Mouse (Mus musculus) forebrain, embryonic 12.5 days (tissue): ENCODE measurements at regions not wholly inside any gene's neighbourhood (a gene's known extent, or its start where the extent isn't known, plus 50 kb on each side); places are given as distances from the start of the nearest gene placed in this dataset.
"Not testable (repeated sequence)": the region's sequence is repeated elsewhere in the genome, so short reads cannot be mapped to it uniquely, and the experiment has no call there.

ENCODE experiments used
- ATAC-seq: fragments of 200-750 bp; cut with Nextera tagmentation; 2 replicates; pipeline ENCODE4 v1.8.0; 2017; ENCODE audit warnings: moderate TSS enrichment; ENCODE audit not compliant: low FRiP score
- H3K27ac ChIP-seq: fragments of 300-500 bp; sonication (generic); 2 replicates; pipeline ENCODE4 v1.5.1; 2016; ENCODE audit warnings: mild to moderate bottlenecking
- H3K27me3 ChIP-seq: fragments of 300-500 bp; sonication (generic); 2 replicates; pipeline ENCODE4 v1.6.1; 2016; ENCODE audit warnings: mild to moderate bottlenecking
- H3K36me3 ChIP-seq: fragments of 300-500 bp; sonication (generic); replicated peaks from 2 replicates; pipeline ENCODE4 v1.6.1; 2016; ENCODE audit warnings: mild to moderate bottlenecking
- H3K4me1 ChIP-seq: fragments of 300-500 bp; sonication (generic); 2 replicates; pipeline ENCODE4 v1.6.1; 2016
- H3K4me2 ChIP-seq: fragments of 300-500 bp; sonication (generic); 2 replicates; pipeline ENCODE4 v1.6.1; 2016; ENCODE audit warnings: mild to moderate bottlenecking, moderate library complexity
- H3K4me3 ChIP-seq: fragments of 300-500 bp; sonication (generic); replicated peaks from 2 replicates; pipeline ENCODE4 v1.5.1; 2016; ENCODE audit warnings: mild to moderate bottlenecking
- H3K9ac ChIP-seq: fragments of 300-500 bp; sonication (generic); 2 replicates; pipeline ENCODE4 v1.6.1; 2016; ENCODE audit warnings: mild to moderate bottlenecking
- H3K9me3 ChIP-seq: fragments of 300-500 bp; sonication (generic); 2 replicates; pipeline ENCODE4 v1.6.1; 2016
- WGBS: fragments of 180-500 bp; shearing (Covaris S2); methylation state at CpG from one replicate; pipeline ENCODE4 v1.1.7; 2016; 5-methylcytosine and 5-hydroxymethylcytosine counted together

- not testable (repeated sequence) for H3K4me1 ChIP-seq, H3K27me3 ChIP-seq, H3K36me3 ChIP-seq, H3K27ac ChIP-seq, H3K4me3 ChIP-seq, H3K4me2 ChIP-seq, H3K9ac ChIP-seq, ATAC-seq, H3K9me3 ChIP-seq
These were observed 468.4 kb upstream of the Cdh12 start for GRCm38 (mm10) chr15:19980625-19981024.

GRCm38 (mm10) chr15:19985001-19985400 is 464.1 kb upstream of the Cdh12 start:
- not testable (repeated sequence) for H3K36me3 ChIP-seq, H3K27ac ChIP-seq, H3K4me3 ChIP-seq, H3K9me3 ChIP-seq, H3K9ac ChIP-seq, H3K4me2 ChIP-seq, ATAC-seq, H3K4me1 ChIP-seq, H3K27me3 ChIP-seq
- WGBS, result 50% methylated on average over 2 of the region's 2 CpGs

- H3K9me3 ChIP-seq, result no peaks in the 10 kb centered on the region
- H3K4me1 ChIP-seq, result no peaks in the 10 kb centered on the region
- H3K4me2 ChIP-seq, result no peak overlapping the region
- no peak overlapping the region for H3K4me3 ChIP-seq
- H3K27ac ChIP-seq, result no peak overlapping the region
- H3K9ac ChIP-seq, result no peak overlapping the region
- WGBS, result 57% methylated on average over 1 of the region's 1 CpGs
- no peaks in the 10 kb centered on the region for H3K27me3 ChIP-seq
- ATAC-seq, result no peak
- no peaks in the 10 kb centered on the region for H3K36me3 ChIP-seq
These were observed 417.3 kb upstream of the Cdh12 start for GRCm38 (mm10) chr15:20031772-20032171.

- WGBS, result 87% methylated on average over 2 of the region's 2 CpGs
- no peaks in the 10 kb centered on the region for H3K36me3 ChIP-seq
- no peak overlapping the region for H3K9ac ChIP-seq
- H3K27ac ChIP-seq, result no peak overlapping the region
- H3K4me3 ChIP-seq, result no peak overlapping the region
- H3K27me3 ChIP-seq, result no peaks in the 10 kb centered on the region
- ATAC-seq, result no peak
- H3K9me3 ChIP-seq, result no peaks in the 10 kb centered on the region
- H3K4me2 ChIP-seq, result no peak overlapping the region
- H3K4me1 ChIP-seq, result no peaks in the 10 kb centered on the region
These were observed 414.7 kb upstream of the Cdh12 start for GRCm38 (mm10) chr15:20034382-20034781.

- Histone ChIP-seq H3K4me3 (no peak overlapping the region), H3K9me3 (no peaks in the 10 kb centered on the region), H3K36me3 (no peaks in the 10 kb centered on the region), H3K9ac (no peak overlapping the region), H3K4me1 (no peaks in the 10 kb centered on the region), H3K4me2 (no peak overlapping the region), H3K27me3 (no peaks in the 10 kb centered on the region), H3K27ac (no peak overlapping the region)
- ATAC-seq, result no peak
- WGBS, result 85% methylated on average over 2 of the region's 2 CpGs
These were observed 410.3 kb upstream of the Cdh12 start for GRCm38 (mm10) chr15:20038550-20039435.

GRCm38 (mm10) chr15:20040041-20040440 is 409.0 kb upstream of the Cdh12 start:
- no peaks in the 10 kb centered on the region for H3K36me3 ChIP-seq
- H3K4me2 ChIP-seq, result no peak overlapping the region
- no peak for ATAC-seq

GRCm38 (mm10) chr15:20084958-20085357 is 364.1 kb upstream of the Cdh12 start:
- no peaks in the 10 kb centered on the region for H3K36me3 ChIP-seq
- no peak overlapping the region for H3K4me3 ChIP-seq
- H3K4me2 ChIP-seq, result no peak overlapping the region
- 79% methylated on average over 2 of the region's 2 CpGs for WGBS
- ATAC-seq, result no peak
- no peak overlapping the region for H3K27ac ChIP-seq
- H3K9ac ChIP-seq, result no peak overlapping the region
- H3K27me3 ChIP-seq, result no peaks in the 10 kb centered on the region
- no peaks in the 10 kb centered on the region for H3K9me3 ChIP-seq
- H3K4me1 ChIP-seq, result no peaks in the 10 kb centered on the region

More at GRCm38 (mm10) chr15:20040041-20040440, 409.0 kb upstream of the Cdh12 start:
- Histone ChIP-seq H3K9ac (no peak overlapping the region), H3K27me3 (no peaks in the 10 kb centered on the region), H3K9me3 (no peaks in the 10 kb centered on the region), H3K27ac (no peak overlapping the region), H3K4me3 (no peak overlapping the region), H3K4me1 (no peaks in the 10 kb centered on the region)
- 92% methylated on average over 2 of the region's 2 CpGs for WGBS

- Histone ChIP-seq H3K9me3 (no peaks in the 10 kb centered on the region), H3K27ac (no peak overlapping the region), H3K4me1 (no peaks in the 10 kb centered on the region), H3K27me3 (no peaks in the 10 kb centered on the region), H3K4me3 (no peak overlapping the region), H3K9ac (no peak overlapping the region), H3K36me3 (no peaks in the 10 kb centered on the region), H3K4me2 (no peak overlapping the region)
- ATAC-seq, result peak; percentile 61; the same call in 1 of the 2 replicates
These were observed 359.3 kb upstream of the Cdh12 start for GRCm38 (mm10) chr15:20089780-20090179.

GRCm38 (mm10) chr15:20090522-20090921 is 358.5 kb upstream of the Cdh12 start:
- Histone ChIP-seq H3K27me3 (no peaks in the 10 kb centered on the region), H3K4me2 (no peak overlapping the region), H3K9ac (no peak overlapping the region), H3K4me3 (no peak overlapping the region), H3K4me1 (no peaks in the 10 kb centered on the region), H3K9me3 (no peaks in the 10 kb centered on the region), H3K27ac (no peak overlapping the region), H3K36me3 (no peaks in the 10 kb centered on the region)
- ATAC-seq, result no peak; the same call in 1 of the 2 replicates
- 70% methylated on average over 3 of the region's 3 CpGs for WGBS

- Histone ChIP-seq H3K27ac (no peak overlapping the region), H3K4me2 (no peak overlapping the region), H3K9me3 (no peaks in the 10 kb centered on the region), H3K4me1 (no peaks in the 10 kb centered on the region), H3K36me3 (no peaks in the 10 kb centered on the region), H3K4me3 (no peak overlapping the region), H3K9ac (no peak overlapping the region), H3K27me3 (no peaks in the 10 kb centered on the region)
- 18% methylated on average over 1 of the region's 1 CpGs for WGBS
- ATAC-seq, result no peak
These were observed 353.3 kb upstream of the Cdh12 start for GRCm38 (mm10) chr15:20095764-20096163.

- Histone ChIP-seq H3K9ac (no peak overlapping the region), H3K4me1 (no peaks in the 10 kb centered on the region), H3K4me2 (no peak overlapping the region), H3K27ac (no peak overlapping the region), H3K36me3 (no peaks in the 10 kb centered on the region), H3K4me3 (no peak overlapping the region), H3K27me3 (no peaks in the 10 kb centered on the region), H3K9me3 (no peaks in the 10 kb centered on the region)
- 90% methylated on average over 2 of the region's 2 CpGs for WGBS
- ATAC-seq, result no peak
These were observed 329.5 kb upstream of the Cdh12 start for GRCm38 (mm10) chr15:20119518-20119917.

- Histone ChIP-seq H3K4me2 (no peak overlapping the region), H3K9me3 (no peaks in the 10 kb centered on the region), H3K9ac (no peak overlapping the region), H3K36me3 (no peaks in the 10 kb centered on the region), H3K27ac (no peak overlapping the region), H3K27me3 (no peaks in the 10 kb centered on the region), H3K4me3 (no peak overlapping the region), H3K4me1 (no peaks in the 10 kb centered on the region)
- no peak for ATAC-seq
- 78% methylated on average over 3 of the region's 3 CpGs for WGBS
These were observed 325.5 kb upstream of the Cdh12 start for GRCm38 (mm10) chr15:20123586-20123985.

- Histone ChIP-seq H3K27ac (no peak overlapping the region), H3K27me3 (no peaks in the 10 kb centered on the region), H3K4me2 (no peak overlapping the region), H3K36me3 (no peaks in the 10 kb centered on the region), H3K9me3 (no peaks in the 10 kb centered on the region), H3K4me3 (no peak overlapping the region), H3K4me1 (no peaks in the 10 kb centered on the region), H3K9ac (no peak overlapping the region)
- no peak for ATAC-seq
- 73% methylated on average over 3 of the region's 3 CpGs for WGBS
These were observed 313.0 kb upstream of the Cdh12 start for GRCm38 (mm10) chr15:20135893-20136570.
